Mouse (Mus musculus) erythroblast, embryonic 14.5 days (primary cell): ENCODE measurements around the gene Dnaic2.

Experiments used
- GATA1 ChIP-seq: IDR thresholded peaks from 2 replicates; pipeline ENCODE4 v1.6.1; 2012; ENCODE audit warnings: low read length, inconsistent platforms, mixed read lengths
- TAL1 ChIP-seq: IDR thresholded peaks from 3 replicates; pipeline ENCODE4 v1.6.1; 2012; ENCODE audit warnings: low read length, inconsistent platforms, mixed read lengths

GRCm38 (mm10) chr11:114699511-114699910 lies 27.7 kb upstream of the Dnaic2 start:
- TF ChIP-seq GATA1, result no peak
- no peak for TF ChIP-seq TAL1
